ENCODE assay signal across 18 mouse cellular contexts in the genomic region with DNA sequence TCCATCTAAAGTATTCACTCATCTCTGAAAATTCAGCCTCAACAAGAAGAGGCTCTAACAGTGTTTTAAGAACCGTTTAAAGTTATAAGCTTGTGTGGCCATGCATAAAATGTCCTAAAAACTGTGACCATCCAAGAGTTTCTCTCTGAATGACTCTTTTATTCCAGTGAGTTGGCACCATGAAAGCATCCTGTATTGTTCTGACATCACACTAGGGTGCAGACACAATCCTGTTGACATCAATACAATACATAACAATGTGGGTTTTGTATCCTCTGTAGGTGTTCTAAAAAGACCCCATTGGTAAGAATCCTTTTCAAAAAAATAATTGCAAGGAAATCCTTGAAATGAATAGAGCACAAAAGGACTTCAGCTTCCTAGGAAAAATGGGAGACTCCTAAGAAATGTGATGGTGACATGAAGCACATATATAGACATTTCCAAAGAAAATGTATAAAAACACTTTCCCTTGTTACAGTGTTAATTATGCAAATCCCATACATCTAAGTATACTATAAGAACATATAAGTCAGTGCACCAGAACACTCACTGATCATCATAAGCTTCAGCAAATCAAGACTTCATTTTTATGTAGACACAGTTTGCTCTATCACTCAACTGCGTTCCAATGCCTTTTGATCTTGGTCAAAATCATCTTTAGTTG.
A peak's percentile ranks its signal among the peaks of the same experiment; 100 is the strongest.
DNase-seq lines count a peak whose midpoint lies in the region; ATAC-seq lines count a peak whose summit lies in the region.
"Had no signal": no experiment of that assay in that cellular context is flagged by ENCODE, and none has a peak within 500 bp of the region (broad histone marks: within the 10 kb centered on the region; RNA-seq: fewer than 3 reads in every experiment).

No protein-coding gene starts in this region.

- H3K4me1 ChIP-seq in forebrain, embryonic 11.5 days (replicated peaks; ENCODE audit: control insufficient read depth, insufficient read depth, low read length): no peaks in the 10 kb centered on the region
- H3K4me1 ChIP-seq in forebrain, embryonic 15.5 days: no peaks in the 10 kb centered on the region
- 0 out of 2 replicates have a peak, but pooled peaks cover 4% of the 10 kb centered on the region for H3K4me1 ChIP-seq in hindbrain, embryonic 13.5 days (replicated peaks)
- H3K4me1 ChIP-seq in midbrain, embryonic 14.5 days (ENCODE audit: control insufficient read depth, insufficient read depth, low read length): peaks cover 7% of the 10 kb centered on the region; the same call in 1 of the 2 replicates
- H3K4me1 ChIP-seq: limb, embryonic 10.5 days; liver, embryonic 13.5 days; lung, embryonic 15.5 days had no signal

- no peaks in the 10 kb centered on the region for H3K27me3 ChIP-seq in forebrain, embryonic 11.5 days (ENCODE audit: control insufficient read depth, insufficient read depth, low read length)
- H3K27me3 ChIP-seq in forebrain, embryonic 15.5 days: no peaks in the 10 kb centered on the region
- H3K27me3 ChIP-seq in hindbrain, embryonic 13.5 days: no peaks in the 10 kb centered on the region
- H3K27me3 ChIP-seq in midbrain, embryonic 14.5 days (ENCODE audit: control insufficient read depth, insufficient read depth, low read length): no peaks in the 10 kb centered on the region
- H3K27me3 ChIP-seq: liver, embryonic 13.5 days; lung, embryonic 15.5 days had no signal

- no peak overlapping the region for H3K9ac ChIP-seq in forebrain, embryonic 11.5 days (ENCODE audit: low read length)
- no peak overlapping the region for H3K9ac ChIP-seq in forebrain, embryonic 15.5 days (replicated peaks)
- H3K9ac ChIP-seq in hindbrain, embryonic 13.5 days: no peak overlapping the region
- H3K9ac ChIP-seq in midbrain, embryonic 14.5 days (replicated peaks; ENCODE audit: low read length): no peak overlapping the region
- H3K9ac ChIP-seq: liver, embryonic 13.5 days; lung, embryonic 15.5 days had no signal

- H3K36me3 ChIP-seq in forebrain, embryonic 11.5 days (ENCODE audit: control insufficient read depth, insufficient read depth, low read length): no peaks in the 10 kb centered on the region
- H3K36me3 ChIP-seq in forebrain, embryonic 15.5 days: no peaks in the 10 kb centered on the region
- no peaks in the 10 kb centered on the region for H3K36me3 ChIP-seq in hindbrain, embryonic 13.5 days
- no peaks in the 10 kb centered on the region for H3K36me3 ChIP-seq in midbrain, embryonic 14.5 days (ENCODE audit: control insufficient read depth, insufficient read depth, low read length)
- H3K36me3 ChIP-seq: limb, embryonic 10.5 days; liver, embryonic 13.5 days; lung, embryonic 15.5 days had no signal

- no peak overlapping the region for H3K4me3 ChIP-seq in forebrain, embryonic 11.5 days (ENCODE audit: low read depth, low read length)
- no peak overlapping the region for H3K4me3 ChIP-seq in forebrain, embryonic 15.5 days
- H3K4me3 ChIP-seq in hindbrain, embryonic 13.5 days: no peak overlapping the region
- no peak overlapping the region for H3K4me3 ChIP-seq in midbrain, embryonic 14.5 days (replicated peaks; ENCODE audit: low read depth, low read length)
- H3K4me3 ChIP-seq: heart, adult 2 months; limb, embryonic 10.5 days; liver, embryonic 13.5 days; lung, embryonic 15.5 days had no signal

- no peak for DNase-seq in forebrain, embryonic 11.5 days (ENCODE audit: low spot score)
- DNase-seq in embryo, embryonic 10 days (ENCODE audit: low spot score): peak; percentile 32
- DNase-seq in midbrain, embryonic 14.5 days: peak; percentile 31
- DNase-seq in Muller cell, postnatal 12 days (ENCODE audit: inconsistent ontology term): no peak
- DNase-seq in left cerebral cortex, adult 8-10 months (ENCODE audit: low spot score in 2 of 2): no peak
- DNase-seq in thymus, postnatal 14 days: no peak
- DNase-seq: adrenal gland, adult 8-10 months; cerebellum, adult 11-12 months; heart, adult 2 months; kidney, adult 8-10 months; layer of hippocampus, postnatal 36 days; liver, embryonic 13.5 days had no signal

- H3K27ac ChIP-seq in forebrain, embryonic 11.5 days (ENCODE audit: low read depth, low read length): no peak overlapping the region; the same call in 1 of the 2 replicates
- no peak overlapping the region for H3K27ac ChIP-seq in forebrain, embryonic 15.5 days (replicated peaks)
- no peak overlapping the region for H3K27ac ChIP-seq in hindbrain, embryonic 13.5 days
- no peak overlapping the region for H3K27ac ChIP-seq in midbrain, embryonic 14.5 days (replicated peaks; ENCODE audit: low read depth, low read length)
- H3K27ac ChIP-seq: heart, adult 2 months; limb, embryonic 10.5 days; liver, embryonic 13.5 days; lung, embryonic 15.5 days; macrophage had no signal

- no peak overlapping the region for H3K4me2 ChIP-seq in forebrain, embryonic 11.5 days (ENCODE audit: low read depth, low read length, severe bottlenecking)
- no peak overlapping the region for H3K4me2 ChIP-seq in forebrain, embryonic 15.5 days (replicated peaks)
- H3K4me2 ChIP-seq in hindbrain, embryonic 13.5 days: no peak overlapping the region
- no peak overlapping the region for H3K4me2 ChIP-seq in midbrain, embryonic 14.5 days (ENCODE audit: low read length)
- H3K4me2 ChIP-seq: liver, embryonic 13.5 days; lung, embryonic 15.5 days had no signal

- no peaks in the 10 kb centered on the region for H3K9me3 ChIP-seq in forebrain, embryonic 11.5 days (ENCODE audit: control insufficient read depth, low read length)
- H3K9me3 ChIP-seq in forebrain, embryonic 15.5 days: no peaks in the 10 kb centered on the region
- H3K9me3 ChIP-seq in hindbrain, embryonic 13.5 days: no peaks in the 10 kb centered on the region
- H3K9me3 ChIP-seq in midbrain, embryonic 14.5 days (ENCODE audit: control insufficient read depth, low read length): no peaks in the 10 kb centered on the region
- H3K9me3 ChIP-seq: limb, embryonic 10.5 days; liver, embryonic 13.5 days; lung, embryonic 15.5 days had no signal

- 11% methylated on average over 2 of the region's 2 CpGs for WGBS in forebrain, embryonic 11.5 days
- WGBS in forebrain, embryonic 15.5 days: 12% methylated on average over 2 of the region's 2 CpGs
- WGBS in hindbrain, embryonic 13.5 days: 21% methylated on average over 2 of the region's 2 CpGs
- WGBS in midbrain, embryonic 14.5 days: 5% methylated on average over 2 of the region's 2 CpGs

- peak; percentile 55; the same call in 1 of the 2 replicates for ATAC-seq in forebrain, embryonic 11.5 days (replicated peaks; ENCODE audit: low FRiP score)
- no peak for ATAC-seq in forebrain, embryonic 15.5 days (replicated peaks)
- ATAC-seq in hindbrain, embryonic 13.5 days (ENCODE audit: low FRiP score): peak; percentile 68; the same call in 1 of the 2 replicates
- ATAC-seq in midbrain, embryonic 14.5 days (ENCODE audit: low FRiP score, low TSS enrichment): 0 out of 2 replicates have a peak, but pooled peaks have one; percentile 63
- ATAC-seq: forebrain, embryonic 14.5 days had no signal

Comparison
In these comparisons a context has a peak if more than half of its experiments do, and no peak if none do; other contexts are left out.
1. DNase-seq: peak in embryo, embryonic 10 days (single experiment) and midbrain, embryonic 14.5 days (single experiment); none in forebrain, embryonic 11.5 days (single experiment), Muller cell, postnatal 12 days (single experiment), left cerebral cortex, adult 8-10 months (0 of 2) and thymus, postnatal 14 days (single experiment).